Mouse (Mus musculus): ENCODE results near the gene Batf2.

GRCm38 (mm10) chr19:6144842-6145241 lies 4.1 kb downstream of the Batf2 start:
- no peak for TF ChIP-seq TAL1 (IDR thresholded peaks at IDR 0.05; ENCODE audit: low read length)
- no peak for TF ChIP-seq GATA1 (IDR thresholded peaks at IDR 0.05; ENCODE audit: low read length)
